Mouse (Mus musculus): ENCODE data around the gene Cd8b1.

DNA sequence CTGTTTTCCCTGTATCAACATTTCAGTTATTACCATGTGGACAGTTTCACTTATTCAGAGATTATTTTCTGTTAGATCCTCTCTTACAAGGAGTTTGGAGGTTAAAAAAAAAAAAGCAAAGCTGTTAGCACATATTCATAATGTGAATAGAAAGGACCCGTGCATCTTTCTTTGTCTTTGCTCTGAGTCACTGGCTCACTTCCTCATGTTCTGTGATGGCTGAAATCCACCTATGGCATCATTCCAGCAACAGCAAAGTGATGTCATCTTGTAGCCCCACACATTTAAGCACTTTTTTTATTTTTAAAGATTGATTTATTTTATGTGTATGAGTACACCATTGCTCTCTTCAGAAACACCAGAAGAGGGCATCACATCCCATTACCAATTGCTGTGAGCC lies 43.2 kb upstream of the Cd8b1 start:
- no peak for TF ChIP-seq CTCF (IDR thresholded peaks at IDR 0.05; ENCODE audit: borderline replicate concordance, extremely low read depth, insufficient read depth, insufficient read length)
- TF ChIP-seq POLR2A (IDR thresholded peaks at IDR 0.05; ENCODE audit: borderline replicate concordance, extremely low read depth, insufficient read depth, insufficient read length, poor library complexity, severe bottlenecking): no peak

Measured in brain, embryonic 14.5 days (tissue).